Mouse (Mus musculus) embryonic facial prominence, embryonic 11.5 days (tissue): Measurements from ENCODE around the gene Wdfy4. TPM values are rescaled to one million over a fixed set of nuclear protein-coding genes. Genes with fewer than 3 reads are reported as not detected.

ENCODE experiments used
- ATAC-seq: fragments of 200-750 bp; cut with Nextera tagmentation; replicated peaks from 2 replicates; pipeline ENCODE4 v1.8.0; 2017; ENCODE audit warnings: low read depth; ENCODE audit not compliant: insufficient number of reproducible peaks, low FRiP score, low TSS enrichment
- DNase-seq: peaks from one replicate; pipeline ENCODE4 v3.0.0-alpha.2; 2015; ENCODE audit warnings: low spot score
- H3K27ac ChIP-seq: fragments of 300-500 bp; sonication (generic); replicated peaks from 2 replicates; pipeline ENCODE4 v1.5.1; 2014; ENCODE audit warnings: mild to moderate bottlenecking, low read depth, low read length, control low read depth
- H3K27me3 ChIP-seq: fragments of 300-500 bp; sonication (generic); 2 replicates; pipeline ENCODE4 v1.6.1; 2014; ENCODE audit warnings: mild to moderate bottlenecking, low read length, moderate library complexity, mixed read lengths; ENCODE audit not compliant: control insufficient read depth, insufficient read depth
- H3K36me3 ChIP-seq: fragments of 300-500 bp; sonication (generic); replicated peaks from 2 replicates; pipeline ENCODE4 v1.6.1; 2014; ENCODE audit warnings: low read depth, mild to moderate bottlenecking, low read length, moderate library complexity, mixed read lengths; ENCODE audit not compliant: control insufficient read depth, insufficient read depth
- H3K4me1 ChIP-seq: fragments of 300-500 bp; sonication (generic); 2 replicates; pipeline ENCODE4 v1.6.1; 2014; ENCODE audit warnings: low read length, mixed read lengths; ENCODE audit not compliant: control insufficient read depth, insufficient read depth
- H3K4me2 ChIP-seq: fragments of 300-500 bp; sonication (generic); 2 replicates; pipeline ENCODE4 v1.6.1; 2014; ENCODE audit warnings: low read depth, mild to moderate bottlenecking, control low read depth, low read length, moderate library complexity
- H3K4me3 ChIP-seq: fragments of 300-500 bp; sonication (generic); 2 replicates; pipeline ENCODE4 v1.5.1; 2014; ENCODE audit warnings: low read depth, low read length, control low read depth
- H3K9ac ChIP-seq: fragments of 300-500 bp; sonication (generic); replicated peaks from 2 replicates; pipeline ENCODE4 v1.6.1; 2014; ENCODE audit warnings: mild to moderate bottlenecking, control low read depth, low read length
- H3K9me3 ChIP-seq: fragments of 300-500 bp; sonication (generic); replicated peaks from 2 replicates; pipeline ENCODE4 v1.6.1; 2016; ENCODE audit warnings: mild to moderate bottlenecking, low read length, inconsistent platforms, mixed read lengths; ENCODE audit not compliant: control insufficient read depth
- WGBS: fragments of 180-500 bp; shearing (Covaris S2); extraction: QIAGEN DNeasy Blood & Tissue Kit; methylation state at CpG from one replicate; pipeline ENCODE4 v1.1.7; 2014; 5-methylcytosine and 5-hydroxymethylcytosine counted together
- polyA plus RNA-seq: library from polyadenylated mRNA; unstranded; fragments of >200 nt; fragmentation: Nextera tagmentation; extraction: Ambion mirVana; gene quantifications from 2 replicates; pipeline ENCODE4 v1.2.1, GENCODE M21; 2014

The Wdfy4 gene
- polyA plus RNA-seq, 1 experiment from 2014 or later = 0.08 TPM

DNA sequence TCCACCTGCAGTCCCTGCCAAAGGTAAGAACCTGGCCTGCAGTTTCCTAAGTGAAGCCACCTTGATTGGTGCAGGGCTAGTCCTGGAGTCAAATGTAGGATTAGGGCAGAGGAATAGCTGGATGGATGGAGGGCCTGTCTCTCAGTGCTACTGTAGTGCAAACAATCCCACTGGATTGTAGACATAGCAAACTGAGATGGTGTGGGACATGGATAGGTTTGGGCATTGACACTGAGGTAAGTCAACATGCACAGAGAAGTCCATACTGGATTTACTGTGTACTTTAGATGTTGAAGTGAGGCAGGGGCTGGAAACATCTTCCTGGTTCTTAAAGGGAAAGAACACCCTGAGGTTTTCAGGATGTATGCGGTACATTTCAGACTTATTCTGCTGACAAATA lies 267.4 kb downstream of the Wdfy4 start:
- 97% methylated on average over 1 of the region's 1 CpGs for WGBS
- ATAC-seq = no peak
- Histone ChIP-seq H3K4me1 (no peaks in the 10 kb centered on the region), H3K9ac (no peak overlapping the region), H3K27ac (no peak overlapping the region), H3K36me3 (no peaks in the 10 kb centered on the region), H3K27me3 (no peaks in the 10 kb centered on the region), H3K4me2 (no peak overlapping the region), H3K4me3 (no peak overlapping the region), H3K9me3 (no peaks in the 10 kb centered on the region)
- no peak for DNase-seq

DNA sequence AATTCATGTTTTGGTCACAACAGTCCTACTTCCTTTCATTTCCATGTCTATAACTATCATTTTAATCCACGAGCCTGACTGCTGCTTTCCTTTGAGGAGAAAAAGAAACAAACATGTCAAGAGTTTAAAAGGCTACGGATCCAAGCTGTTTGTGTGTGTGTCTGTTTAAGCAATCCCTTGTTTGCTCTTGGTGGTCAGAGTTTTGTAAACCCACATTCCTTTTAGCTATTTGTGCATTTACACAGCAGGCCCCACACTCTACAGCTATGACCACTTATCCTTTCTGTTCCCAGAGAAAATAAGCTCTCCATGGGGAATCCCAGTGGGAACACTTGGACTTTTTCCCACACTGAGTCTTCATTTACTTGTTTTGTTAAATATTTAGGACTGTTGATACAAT lies 269.9 kb downstream of the Wdfy4 start:
- DNase-seq = no peak
- no peak for ATAC-seq
- H3K27ac ChIP-seq = no peak overlapping the region
- 53% methylated on average over 2 of the region's 2 CpGs for WGBS
- no peak overlapping the region for H3K4me3 ChIP-seq
- no peaks in the 10 kb centered on the region for H3K9me3 ChIP-seq
- H3K4me1 ChIP-seq = no peaks in the 10 kb centered on the region
- no peaks in the 10 kb centered on the region for H3K36me3 ChIP-seq
- H3K9ac ChIP-seq = no peak overlapping the region
- H3K27me3 ChIP-seq = no peaks in the 10 kb centered on the region
- no peak overlapping the region for H3K4me2 ChIP-seq

DNA sequence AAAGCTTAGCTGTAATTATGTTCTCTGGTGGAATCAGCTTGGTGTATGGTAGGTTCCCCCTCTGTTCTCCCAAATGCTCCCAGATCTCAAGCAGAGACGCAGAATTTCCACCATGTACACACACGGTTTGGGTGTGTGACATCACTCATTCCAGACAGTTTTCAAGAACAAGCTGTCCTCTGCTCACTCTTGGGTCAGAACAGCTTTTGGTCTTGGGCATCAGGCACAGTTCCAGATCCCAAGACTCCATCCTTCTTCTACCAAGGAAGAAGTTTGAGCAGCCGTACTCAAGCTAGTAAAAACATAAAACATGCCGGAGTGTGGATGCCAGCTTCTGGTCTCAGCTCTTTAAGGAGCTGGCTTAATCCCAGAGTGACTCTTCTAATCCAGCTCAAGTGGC lies 274.1 kb downstream of the Wdfy4 start:
- Histone ChIP-seq H3K4me1 (no peaks in the 10 kb centered on the region), H3K36me3 (no peaks in the 10 kb centered on the region), H3K27ac (no peak overlapping the region), H3K9me3 (no peaks in the 10 kb centered on the region), H3K4me3 (no peak overlapping the region), H3K27me3 (no peaks in the 10 kb centered on the region), H3K4me2 (no peak overlapping the region), H3K9ac (no peak overlapping the region)
- DNase-seq = no peak
- no peak for ATAC-seq
- WGBS = 88% methylated on average over 4 of the region's 4 CpGs

Other genes with a start within 250 kb of the Wdfy4 start
- 0.26 and 0.88 TPM in 2 replicates for gene Lrrc18, start 194.1 kb downstream of the Wdfy4 start, polyA plus RNA-seq
- 2.6 and 3.2 TPM in 2 replicates for gene Arhgap22, start 28.5 kb upstream of the Wdfy4 start, polyA plus RNA-seq